Mouse (Mus musculus) intestine, embryonic 15.5 days (tissue): ENCODE results near the gene Fhad1. TPM values are rescaled to one million over a fixed set of nuclear protein-coding genes. Genes with fewer than 3 reads are reported as not detected.

Source experiments
- ATAC-seq: fragments of 200-750 bp; cut with Nextera tagmentation; 2 replicates; pipeline ENCODE4 v1.8.0; 2017; ENCODE audit warnings: moderate TSS enrichment, moderate library complexity
- H3K27ac ChIP-seq: fragments of 300-500 bp; sonication (generic); 2 replicates; pipeline ENCODE4 v1.5.1; 2015; ENCODE audit warnings: mild to moderate bottlenecking, inconsistent platforms
- H3K27me3 ChIP-seq: fragments of 300-500 bp; sonication (generic); replicated peaks from 2 replicates; pipeline ENCODE4 v1.6.1; 2015; ENCODE audit warnings: inconsistent platforms
- H3K36me3 ChIP-seq: fragments of 300-500 bp; sonication (generic); 2 replicates; pipeline ENCODE4 v1.6.1; 2015; ENCODE audit warnings: inconsistent platforms
- H3K4me1 ChIP-seq: fragments of 300-500 bp; sonication (generic); replicated peaks from 2 replicates; pipeline ENCODE4 v1.6.1; 2015; ENCODE audit warnings: inconsistent platforms
- H3K4me2 ChIP-seq: fragments of 300-500 bp; sonication (generic); replicated peaks from 2 replicates; pipeline ENCODE4 v1.6.1; 2015; ENCODE audit warnings: mild to moderate bottlenecking, inconsistent platforms
- H3K4me3 ChIP-seq: fragments of 300-500 bp; sonication (generic); replicated peaks from 2 replicates; pipeline ENCODE4 v1.5.1; 2015; ENCODE audit warnings: inconsistent platforms
- H3K9ac ChIP-seq: fragments of 300-500 bp; sonication (generic); 2 replicates; pipeline ENCODE4 v1.6.1; 2015; ENCODE audit warnings: inconsistent platforms
- H3K9me3 ChIP-seq: fragments of 300-500 bp; sonication (generic); 2 replicates; pipeline ENCODE4 v1.6.1; 2016; ENCODE audit warnings: inconsistent platforms
- WGBS: fragments of 180-500 bp; shearing (Covaris S2); methylation state at CpG from one replicate; pipeline ENCODE4 v1.1.7; 2015; 5-methylcytosine and 5-hydroxymethylcytosine counted together
- polyA plus RNA-seq: library from polyadenylated mRNA; unstranded; fragments of >200 nt; fragmentation: Nextera tagmentation; extraction: Ambion mirVana; gene quantifications from 2 replicates; pipeline ENCODE4 v1.2.1, GENCODE M21; 2015

Fhad1 gene
- polyA plus RNA-seq, 1 experiment from 2014 or later: 1.4 TPM

DNA sequence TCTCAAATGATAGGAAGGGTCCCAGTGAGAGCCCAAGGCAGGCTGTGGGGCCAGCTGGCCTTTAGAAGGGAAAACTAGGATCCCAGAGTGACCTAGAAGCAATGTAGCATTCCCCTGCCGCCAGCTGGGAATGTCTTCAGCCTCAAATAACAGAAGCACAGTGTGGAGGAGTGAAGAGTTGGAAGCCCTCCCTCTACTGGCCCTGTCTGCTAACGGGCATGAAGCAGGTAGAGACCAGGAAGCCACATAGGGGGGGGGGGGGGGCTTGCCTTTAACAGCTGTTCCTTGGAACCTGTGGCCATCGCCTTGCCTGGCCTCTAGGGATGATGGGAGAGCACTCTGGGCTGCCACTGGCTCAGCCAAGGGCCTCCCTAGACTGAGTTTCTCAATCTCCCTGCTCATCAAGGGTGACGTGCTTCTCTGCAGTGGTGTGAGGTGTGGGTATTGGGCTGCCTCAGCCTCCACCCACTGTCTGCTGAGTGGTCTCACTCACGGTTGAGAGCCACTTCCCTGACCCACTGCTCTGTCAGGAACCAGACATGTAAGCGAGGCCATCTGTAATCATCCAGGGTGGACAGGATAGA is 128.4 kb downstream of the Fhad1 start:
- H3K4me3 ChIP-seq: no peak overlapping the region
- H3K9me3 ChIP-seq: no peaks in the 10 kb centered on the region
- H3K36me3 ChIP-seq: no peaks in the 10 kb centered on the region
- H3K27me3 ChIP-seq: no peaks in the 10 kb centered on the region
- peaks cover 12% of the 10 kb centered on the region for H3K4me1 ChIP-seq
- no peak overlapping the region for H3K9ac ChIP-seq
- H3K27ac ChIP-seq: no peak overlapping the region
- WGBS: 37% methylated on average over 6 of the region's 6 CpGs
- 0 out of 2 replicates have a peak, but pooled peaks have one; percentile 14 for ATAC-seq
- no peak overlapping the region for H3K4me2 ChIP-seq

DNA sequence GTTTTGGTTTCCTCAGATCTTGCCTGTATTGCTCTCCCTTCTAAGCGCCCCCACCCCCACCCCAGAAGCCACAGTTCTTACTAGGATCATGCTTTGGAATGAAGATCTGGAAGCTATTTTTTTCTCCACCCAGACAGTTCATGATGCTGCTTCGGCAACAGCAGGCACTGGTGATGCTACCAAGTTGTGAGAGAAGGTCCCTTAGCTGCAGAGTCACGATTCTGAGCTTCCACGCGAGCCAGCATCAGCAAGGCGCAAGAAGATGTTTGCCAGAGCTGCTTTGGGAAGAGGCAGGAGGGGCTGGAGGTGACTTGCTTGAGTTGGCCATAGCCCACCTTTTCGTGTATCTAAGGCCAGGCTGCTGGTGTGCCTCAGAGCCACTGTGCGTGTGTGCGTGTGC is 129.4 kb downstream of the Fhad1 start:
- H3K27ac ChIP-seq: no peak overlapping the region
- WGBS: 60% methylated on average over 9 of the region's 9 CpGs
- H3K4me1 ChIP-seq: peaks cover 15% of the 10 kb centered on the region
- H3K4me2 ChIP-seq: no peak overlapping the region
- ATAC-seq: no peak
- H3K27me3 ChIP-seq: no peaks in the 10 kb centered on the region
- H3K36me3 ChIP-seq: no peaks in the 10 kb centered on the region
- no peak overlapping the region for H3K4me3 ChIP-seq
- H3K9me3 ChIP-seq: no peaks in the 10 kb centered on the region
- H3K9ac ChIP-seq: no peak overlapping the region

DNA sequence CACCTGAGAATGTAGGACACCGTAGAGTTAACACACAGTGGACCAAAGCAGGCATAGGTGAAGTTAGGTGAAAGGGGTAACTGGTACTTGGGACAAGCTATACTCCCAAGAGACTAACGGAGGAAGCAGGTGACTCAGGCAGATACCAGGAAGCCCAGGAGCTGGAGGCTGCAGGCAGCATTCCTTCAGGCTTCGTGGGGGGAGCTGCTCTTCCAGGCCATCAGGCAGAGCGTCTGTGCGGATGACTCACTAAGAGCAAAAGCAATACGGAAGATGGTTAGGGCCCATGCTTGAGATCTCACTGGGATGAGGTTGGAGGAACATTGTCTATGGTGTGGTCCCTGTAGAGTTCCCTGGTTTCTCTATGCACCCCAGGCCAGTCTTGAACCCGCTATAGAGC is 132.0 kb downstream of the Fhad1 start:
- no peak overlapping the region for H3K27ac ChIP-seq
- H3K9ac ChIP-seq: no peak overlapping the region
- no peaks in the 10 kb centered on the region for H3K9me3 ChIP-seq
- no peak for ATAC-seq
- H3K4me2 ChIP-seq: no peak overlapping the region
- no peaks in the 10 kb centered on the region for H3K27me3 ChIP-seq
- WGBS: 72% methylated on average over 7 of the region's 7 CpGs
- no peak overlapping the region for H3K4me3 ChIP-seq
- no peaks in the 10 kb centered on the region for H3K36me3 ChIP-seq
- H3K4me1 ChIP-seq: peaks cover 27% of the 10 kb centered on the region

DNA sequence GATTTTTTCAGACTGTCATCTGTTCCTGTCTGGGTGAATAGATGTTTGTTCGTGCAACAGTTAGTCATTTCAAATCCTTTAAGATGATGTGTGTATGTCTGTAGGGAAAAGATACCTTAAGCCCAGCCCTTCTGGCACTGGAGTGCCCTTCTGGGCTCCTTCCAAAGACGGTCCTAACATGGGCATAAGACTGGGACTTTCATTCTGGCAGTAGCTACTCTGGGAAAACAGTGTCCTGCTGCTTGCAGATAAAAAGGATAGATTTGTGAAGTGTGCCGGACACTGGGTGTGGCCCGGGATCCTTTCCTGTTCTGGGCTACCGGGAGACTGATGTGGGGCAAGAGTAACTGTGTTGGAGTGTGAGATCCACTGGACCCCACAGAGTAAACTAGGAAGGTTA is 132.9 kb downstream of the Fhad1 start:
- Histone ChIP-seq H3K4me2 (no peak overlapping the region), H3K4me3 (no peak overlapping the region), H3K27me3 (no peaks in the 10 kb centered on the region), H3K27ac (no peak overlapping the region), H3K36me3 (no peaks in the 10 kb centered on the region), H3K9me3 (no peaks in the 10 kb centered on the region), H3K9ac (no peak overlapping the region), H3K4me1 (peaks cover 27% of the 10 kb centered on the region)
- ATAC-seq: no peak
- 50% methylated on average over 5 of the region's 5 CpGs for WGBS

DNA sequence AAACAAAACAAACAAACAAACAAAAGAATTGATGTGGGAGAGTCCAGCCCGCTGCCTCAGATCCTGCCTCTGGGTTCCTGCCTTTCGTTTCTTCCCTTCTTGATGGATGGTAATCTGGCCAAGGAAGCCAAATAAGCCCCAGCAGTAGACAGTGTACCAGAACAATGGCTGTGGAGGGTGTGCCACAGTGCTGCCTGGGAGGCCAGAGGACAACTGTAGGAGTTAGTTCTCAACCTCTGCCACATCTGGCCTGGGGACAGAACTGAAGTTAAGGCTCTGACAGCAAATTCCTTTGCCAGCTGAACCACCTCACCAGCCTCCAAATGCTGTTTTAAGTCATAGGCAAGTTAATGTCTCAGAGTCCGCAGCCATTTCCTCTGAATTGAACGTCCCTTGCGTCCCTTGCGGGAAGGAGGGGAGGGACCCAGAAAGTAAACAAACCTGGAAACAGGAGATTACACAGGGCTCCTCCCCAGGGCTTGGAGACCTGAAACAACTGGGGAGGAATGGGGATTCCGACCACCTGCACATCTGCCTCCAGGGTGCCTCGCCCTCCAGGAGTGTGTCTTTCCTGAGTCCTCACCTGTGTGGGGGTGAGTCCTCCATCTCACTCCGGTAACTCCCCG is 133.5 kb downstream of the Fhad1 start:
- H3K4me3 ChIP-seq: no peak overlapping the region
- H3K9ac ChIP-seq: no peak overlapping the region
- no peaks in the 10 kb centered on the region for H3K9me3 ChIP-seq
- no peaks in the 10 kb centered on the region for H3K36me3 ChIP-seq
- 47% methylated on average over 10 of the region's 10 CpGs for WGBS
- no peak overlapping the region for H3K27ac ChIP-seq
- ATAC-seq: no peak
- H3K27me3 ChIP-seq: no peaks in the 10 kb centered on the region
- H3K4me2 ChIP-seq: no peak overlapping the region
- H3K4me1 ChIP-seq: peaks cover 27% of the 10 kb centered on the region

DNA sequence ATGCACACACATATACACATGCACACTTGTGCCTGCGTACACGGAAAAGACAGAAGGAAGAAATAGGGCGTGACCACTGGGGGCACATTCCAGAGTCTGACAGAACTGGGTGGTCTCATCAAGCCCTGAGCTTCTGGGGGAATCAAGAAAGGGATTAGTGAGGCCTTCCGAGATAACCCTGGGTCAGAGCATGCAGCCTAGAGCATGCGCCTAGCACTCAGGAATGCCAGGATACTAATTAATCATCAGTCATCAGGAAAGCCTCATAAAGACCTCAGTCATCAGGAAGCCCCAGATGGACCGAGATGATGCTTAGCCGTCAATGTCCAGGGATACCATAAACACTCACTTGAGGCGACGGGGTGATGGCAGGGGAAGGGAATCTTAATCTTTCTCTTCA is 135.0 kb downstream of the Fhad1 start:
- Histone ChIP-seq H3K27me3 (no peaks in the 10 kb centered on the region), H3K36me3 (no peaks in the 10 kb centered on the region), H3K9ac (no peak overlapping the region), H3K4me2 (no peak overlapping the region), H3K4me1 (peaks cover 35% of the 10 kb centered on the region), H3K9me3 (no peaks in the 10 kb centered on the region), H3K27ac (no peak overlapping the region), H3K4me3 (no peak overlapping the region)
- whole genome bisulfite sequencing: 26% methylated on average over 9 of the region's 9 CpGs
- ATAC-seq: no peak

DNA sequence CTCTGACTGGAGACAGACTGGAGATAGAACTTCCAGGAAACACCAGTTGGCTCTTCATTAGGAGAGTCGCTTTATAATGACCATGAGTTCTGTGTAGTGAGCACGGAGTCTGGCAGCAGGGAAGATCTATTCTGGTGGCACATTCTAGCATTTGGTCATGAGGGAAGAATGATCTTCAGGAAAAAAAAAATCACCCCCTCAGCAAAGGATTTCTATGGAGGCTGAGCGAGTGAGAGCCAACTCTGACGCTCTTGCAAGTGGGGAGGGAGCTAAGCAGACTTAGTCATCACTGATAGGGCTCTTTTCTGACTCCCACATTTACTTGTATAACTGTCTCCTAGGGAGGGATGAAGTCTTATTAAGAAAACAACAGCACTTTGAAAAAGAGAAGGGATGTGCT is 135.8 kb downstream of the Fhad1 start:
- Histone ChIP-seq H3K9me3 (no peaks in the 10 kb centered on the region), H3K4me2 (peak overlapping the region; percentile 17; the same call in 1 of the 2 replicates), H3K36me3 (no peaks in the 10 kb centered on the region), H3K27ac (peak overlapping the region; percentile 44; the same call in 1 of the 2 replicates), H3K9ac (no peak overlapping the region), H3K4me1 (peaks cover 37% of the 10 kb centered on the region), H3K27me3 (no peaks in the 10 kb centered on the region), H3K4me3 (no peak overlapping the region)
- WGBS: 56% methylated on average over 4 of the region's 4 CpGs
- no peak for ATAC-seq

DNA sequence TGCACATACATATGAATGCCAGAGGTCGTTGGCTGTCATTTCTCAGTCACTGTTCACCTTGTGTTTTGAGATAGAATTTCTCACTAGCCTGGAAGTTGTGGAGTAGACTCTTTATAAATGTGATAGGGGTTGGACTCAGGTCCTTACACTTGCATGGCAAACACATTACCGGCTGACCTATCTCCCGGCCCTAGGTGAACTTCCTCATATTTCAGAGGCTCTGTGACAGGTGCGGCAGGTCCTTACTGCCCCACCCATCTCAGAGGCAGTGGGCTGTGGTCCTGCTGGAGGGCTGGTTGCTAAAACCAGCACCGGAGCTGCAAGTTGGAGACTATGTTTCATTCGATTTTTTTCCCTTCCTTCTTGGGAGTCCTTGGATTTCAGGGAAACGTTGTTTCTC is 136.3 kb downstream of the Fhad1 start:
- Histone ChIP-seq H3K4me2 (peak overlapping the region; percentile 17; the same call in 1 of the 2 replicates), H3K9me3 (no peaks in the 10 kb centered on the region), H3K27ac (peak overlapping the region; percentile 44; the same call in 1 of the 2 replicates), H3K4me3 (no peak overlapping the region), H3K9ac (no peak overlapping the region), H3K36me3 (no peaks in the 10 kb centered on the region), H3K27me3 (no peaks in the 10 kb centered on the region), H3K4me1 (peaks cover 37% of the 10 kb centered on the region)
- WGBS: 32% methylated on average over 7 of the region's 7 CpGs
- ATAC-seq: peak; percentile 36; the same call in 1 of the 2 replicates

DNA sequence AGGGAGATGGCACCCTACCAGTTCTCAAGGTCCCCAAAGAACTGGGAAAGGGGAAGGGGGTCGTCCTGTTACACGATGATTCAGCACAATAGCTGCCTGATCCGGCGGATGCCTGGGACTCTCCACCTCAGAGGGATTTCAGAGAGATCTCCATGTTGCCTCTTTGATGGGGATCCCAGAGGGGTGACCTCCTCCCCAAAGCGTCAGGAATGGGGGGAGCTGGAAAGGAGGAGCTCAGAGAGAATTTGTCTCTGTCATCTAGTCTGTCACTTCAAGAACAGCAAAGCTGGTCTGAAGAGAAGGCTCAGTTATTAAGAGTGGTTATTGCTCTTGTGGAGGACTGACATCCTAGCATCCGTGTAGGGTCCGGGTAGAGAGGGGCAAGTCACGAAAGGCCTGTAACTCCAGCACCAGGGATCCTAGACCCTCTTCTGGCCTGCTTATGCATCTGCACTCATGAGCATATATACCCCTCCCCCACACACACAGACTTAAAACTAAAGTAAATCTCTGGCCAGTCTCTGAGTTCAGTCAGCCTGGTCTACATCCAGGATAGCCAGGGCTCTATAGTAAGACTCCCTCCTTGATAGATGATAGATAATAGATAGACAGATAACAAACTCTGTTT is 139.3 kb downstream of the Fhad1 start:
- no peaks in the 10 kb centered on the region for H3K27me3 ChIP-seq
- WGBS: 22% methylated on average over 8 of the region's 8 CpGs
- peak overlapping the region; percentile 88; the same call in 1 of the 2 replicates for H3K9ac ChIP-seq
- no peak overlapping the region for H3K27ac ChIP-seq
- H3K4me1 ChIP-seq: peaks cover 51% of the 10 kb centered on the region
- no peaks in the 10 kb centered on the region for H3K36me3 ChIP-seq
- H3K4me2 ChIP-seq: peak overlapping the region; percentile 95
- no peak for ATAC-seq
- H3K9me3 ChIP-seq: no peaks in the 10 kb centered on the region
- H3K4me3 ChIP-seq: peak overlapping the region; percentile 74

DNA sequence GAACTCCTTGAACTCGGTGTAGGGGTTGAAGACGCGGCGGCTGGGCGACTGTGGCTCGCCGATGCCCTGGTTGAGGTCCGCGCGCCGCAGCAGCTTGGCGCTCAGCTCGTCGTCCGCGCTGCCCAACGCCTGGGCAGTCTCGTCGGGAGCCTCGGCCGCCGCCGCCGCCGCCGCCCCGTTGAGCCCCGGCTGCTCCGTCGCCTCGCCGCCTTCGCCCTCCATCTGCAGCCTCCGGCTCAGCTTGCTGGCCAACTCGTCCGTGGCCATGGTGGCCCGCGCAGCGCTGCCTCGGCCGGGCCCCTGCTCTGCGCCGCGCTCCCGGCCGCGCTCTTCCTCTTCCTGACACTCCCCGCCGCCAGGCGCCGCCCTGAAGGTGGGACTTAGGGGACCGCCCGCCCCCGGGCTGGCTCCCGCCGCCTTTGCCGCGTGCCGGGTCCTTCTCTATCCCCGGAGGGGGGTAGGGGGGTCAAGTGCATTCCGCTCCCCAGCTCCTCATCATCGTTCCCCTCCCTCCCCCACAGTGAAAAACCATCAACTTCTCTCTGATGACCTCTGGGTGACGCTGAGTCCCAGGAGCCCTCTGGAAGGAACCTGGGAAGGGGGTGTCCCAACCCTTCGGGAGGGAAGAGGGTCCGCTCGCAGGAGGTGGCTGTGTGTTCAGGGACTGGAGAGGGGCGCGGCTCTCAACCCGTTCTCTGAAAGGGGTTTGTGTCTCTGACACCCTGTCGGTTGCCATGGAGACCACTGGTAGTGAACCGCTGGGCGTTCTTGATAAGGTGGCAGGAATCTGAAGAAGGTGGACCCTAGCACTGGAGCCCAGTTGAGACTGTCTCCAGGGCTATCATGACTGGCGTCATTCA is 140.1 kb downstream of the Fhad1 start, which contains the start of gene Efhd2:
TSS of gene Efhd2 (minus strand) at position 320 of the 860 bp plus-strand sequence.
- ATAC-seq: peak; percentile 84
- WGBS: under 1% methylated on average over 73 of the region's 73 CpGs
- peaks cover 55% of the 10 kb centered on the region for H3K4me1 ChIP-seq

DNA sequence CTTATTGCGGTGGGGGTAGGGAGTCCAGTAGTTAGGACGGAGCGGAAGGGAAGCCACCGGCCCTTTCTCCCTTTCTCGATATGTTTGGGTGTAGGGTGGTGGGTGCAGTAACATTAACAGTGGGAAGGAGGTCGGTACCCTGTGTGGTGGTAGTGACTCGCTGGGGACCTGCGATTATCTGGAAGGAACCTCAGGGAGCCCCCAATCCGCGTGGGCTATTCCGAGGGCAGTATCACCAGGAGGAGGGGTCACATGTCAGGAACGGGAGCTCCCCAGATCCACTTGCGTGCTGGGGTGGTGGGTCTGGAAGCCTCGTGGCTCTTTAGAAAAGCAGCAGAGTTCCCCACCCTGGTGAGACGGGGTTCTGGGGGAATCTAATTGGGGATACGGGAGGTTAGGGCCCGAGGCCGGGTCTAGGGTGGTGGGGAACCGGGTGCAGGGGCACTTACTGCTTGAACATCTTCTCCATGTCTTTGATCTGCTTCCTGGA is 140.7 kb downstream of the Fhad1 start:
- ATAC-seq: no peak
- H3K9ac ChIP-seq: peak overlapping the region; percentile 88
- no peaks in the 10 kb centered on the region for H3K9me3 ChIP-seq
- H3K4me3 ChIP-seq: peak overlapping the region; percentile 74
- no peaks in the 10 kb centered on the region for H3K36me3 ChIP-seq
- H3K4me2 ChIP-seq: peak overlapping the region; percentile 95
- H3K27ac ChIP-seq: peak overlapping the region; percentile 62
- H3K27me3 ChIP-seq: no peaks in the 10 kb centered on the region
- peaks cover 59% of the 10 kb centered on the region for H3K4me1 ChIP-seq
- WGBS: under 1% methylated on average over 19 of the region's 19 CpGs

More for the DNA sequence above, 140.1 kb downstream of the Fhad1 start, which contains the start of gene Efhd2:
- no peaks in the 10 kb centered on the region for H3K9me3 ChIP-seq
- peak within 1 kb of the TSS; percentile 62 for H3K27ac ChIP-seq
- H3K9ac ChIP-seq: peak within 1 kb of the TSS; percentile 88
- no peaks in the 10 kb centered on the region for H3K36me3 ChIP-seq
- H3K4me3 ChIP-seq: peak within 1 kb of the TSS; percentile 74
- H3K27me3 ChIP-seq: no peaks in the 10 kb centered on the region
- H3K4me2 ChIP-seq: peak within 1 kb of the TSS; percentile 95

DNA sequence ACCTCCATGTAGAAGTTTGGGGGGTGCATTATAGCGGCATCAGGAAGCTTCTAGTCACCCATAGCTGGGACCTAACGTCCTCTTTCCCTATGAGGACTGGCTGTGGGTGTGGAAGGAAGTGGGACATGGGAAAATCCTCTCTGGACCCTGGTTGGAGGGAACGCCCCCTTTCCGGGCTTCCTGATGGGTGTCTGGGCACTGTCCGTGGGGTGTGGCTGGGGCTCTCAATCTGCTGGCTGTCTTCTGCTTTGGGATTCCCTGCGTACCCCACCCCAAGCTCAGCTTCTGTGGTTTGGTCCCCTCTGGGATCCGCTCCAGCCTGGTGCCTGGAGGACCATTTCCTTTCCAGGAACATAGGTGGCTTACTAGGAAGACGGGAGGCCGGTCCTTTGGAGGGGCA is 141.9 kb downstream of the Fhad1 start:
- ATAC-seq: no peak
- Histone ChIP-seq H3K4me2 (peak overlapping the region; percentile 95), H3K4me3 (peak overlapping the region; percentile 74), H3K36me3 (no peaks in the 10 kb centered on the region), H3K27ac (peak overlapping the region; percentile 88), H3K9ac (peak overlapping the region; percentile 88; the same call in 1 of the 2 replicates), H3K27me3 (no peaks in the 10 kb centered on the region), H3K9me3 (no peaks in the 10 kb centered on the region), H3K4me1 (peaks cover 59% of the 10 kb centered on the region)
- WGBS: 71% methylated on average over 9 of the region's 9 CpGs
